Mouse (Mus musculus): ENCODE measurements around the gene Cdkl3. TPM values are rescaled to one million over a fixed set of nuclear protein-coding genes. Genes with fewer than 3 reads are reported as not detected.

Gene Cdkl3
- total RNA-seq, 4 experiments from 2014 or later, result 2.6 to 5.9 (median 3.0) TPM

- DNase-seq (ENCODE audit: low spot score in 2 of 2), result no peak
These were observed 7.5 kb downstream of the Cdkl3 start for GRCm38 (mm10) chr11:52011541-52011940.

- DNase-seq (ENCODE audit: low spot score in 2 of 2), result no peak
These were observed 14.2 kb downstream of the Cdkl3 start for GRCm38 (mm10) chr11:52018217-52018616.

GRCm38 (mm10) chr11:52032356-52032755, 28.3 kb downstream of the Cdkl3 start:
- DNase-seq (ENCODE audit: low spot score in 2 of 2), result no peak

- no peak for DNase-seq (ENCODE audit: low spot score in 2 of 2)
These were observed 29.9 kb downstream of the Cdkl3 start for GRCm38 (mm10) chr11:52033953-52034352.

GRCm38 (mm10) chr11:52035905-52036304, 31.9 kb downstream of the Cdkl3 start:
- DNase-seq (ENCODE audit: low spot score in 2 of 2), result no peak

- DNase-seq (ENCODE audit: low spot score in 2 of 2), result no peak
These were observed 33.6 kb downstream of the Cdkl3 start for GRCm38 (mm10) chr11:52037659-52038058.

- DNase-seq (ENCODE audit: low spot score in 2 of 2), result no peak
These were observed 39.2 kb downstream of the Cdkl3 start for GRCm38 (mm10) chr11:52043224-52043623.

GRCm38 (mm10) chr11:52044156-52044555, 40.1 kb downstream of the Cdkl3 start:
- no peak for DNase-seq (ENCODE audit: low spot score in 2 of 2)

GRCm38 (mm10) chr11:52046446-52047165, 42.6 kb downstream of the Cdkl3 start:
- DNase-seq (ENCODE audit: low spot score in 2 of 2), result no peak

- DNase-seq (ENCODE audit: low spot score in 2 of 2), result no peak
These were observed 49.4 kb downstream of the Cdkl3 start for GRCm38 (mm10) chr11:52053371-52053770.

- no peak for DNase-seq (ENCODE audit: low spot score in 2 of 2)
These were observed 50.7 kb downstream of the Cdkl3 start for GRCm38 (mm10) chr11:52054728-52055127.

GRCm38 (mm10) chr11:52056198-52056597, 52.2 kb downstream of the Cdkl3 start:
- DNase-seq (ENCODE audit: low spot score in 2 of 2), result no peak

- no peak for DNase-seq (ENCODE audit: low spot score in 2 of 2)
These were observed 55.0 kb downstream of the Cdkl3 start for GRCm38 (mm10) chr11:52059001-52059400.

GRCm38 (mm10) chr11:52060315-52060714, 56.3 kb downstream of the Cdkl3 start:
- DNase-seq (ENCODE audit: low spot score in 2 of 2), result no peak

- no peak for DNase-seq (ENCODE audit: low spot score in 2 of 2)
These were observed 58.4 kb downstream of the Cdkl3 start for GRCm38 (mm10) chr11:52062406-52062805.

- no peak for DNase-seq (ENCODE audit: low spot score in 2 of 2)
These were observed 60.4 kb downstream of the Cdkl3 start for GRCm38 (mm10) chr11:52064398-52064797.

GRCm38 (mm10) chr11:52065841-52066240, 61.8 kb downstream of the Cdkl3 start:
- no peak for DNase-seq (ENCODE audit: low spot score in 2 of 2)

- DNase-seq (ENCODE audit: low spot score in 2 of 2), result no peak
These were observed 67.7 kb downstream of the Cdkl3 start for GRCm38 (mm10) chr11:52071768-52072167.

- DNase-seq (ENCODE audit: low spot score in 2 of 2), result no peak
These were observed 69.6 kb downstream of the Cdkl3 start for GRCm38 (mm10) chr11:52073528-52074170.

- no peak for DNase-seq (ENCODE audit: low spot score in 2 of 2)
These were observed 70.8 kb downstream of the Cdkl3 start for GRCm38 (mm10) chr11:52074626-52075470.

GRCm38 (mm10) chr11:52075794-52076633, 72.0 kb downstream of the Cdkl3 start:
- DNase-seq (ENCODE audit: low spot score in 2 of 2), result no peak
